Mouse (Mus musculus) liver, embryonic 13.5 days (tissue): Measurements from ENCODE around the gene Gzmm. TPM values are rescaled to one million over a fixed set of nuclear protein-coding genes. Genes with fewer than 3 reads are reported as not detected.

Source experiments
- ATAC-seq: fragments of 200-750 bp; cut with Nextera tagmentation; 2 replicates; pipeline ENCODE4 v1.8.0; 2017; ENCODE audit warnings: low read depth, mild to moderate bottlenecking, moderate number of reproducible peaks, moderate library complexity
- DNase-seq: peaks from one replicate; pipeline ENCODE4 v3.0.0; 2022
- H3K27ac ChIP-seq: fragments of 300-500 bp; sonication (generic); 2 replicates; pipeline ENCODE4 v1.5.1; 2015; ENCODE audit warnings: moderate library complexity, mild to moderate bottlenecking, inconsistent platforms
- H3K27me3 ChIP-seq: fragments of 300-500 bp; sonication (generic); 2 replicates; pipeline ENCODE4 v1.6.1; 2015; ENCODE audit warnings: mild to moderate bottlenecking, inconsistent platforms
- H3K36me3 ChIP-seq: fragments of 300-500 bp; sonication (generic); 2 replicates; pipeline ENCODE4 v1.6.1; 2015; ENCODE audit warnings: mild to moderate bottlenecking, inconsistent platforms
- H3K4me1 ChIP-seq: fragments of 300-500 bp; sonication (generic); replicated peaks from 2 replicates; pipeline ENCODE4 v1.6.1; 2015; ENCODE audit warnings: inconsistent platforms
- H3K4me2 ChIP-seq: fragments of 300-500 bp; sonication (generic); 2 replicates; pipeline ENCODE4 v1.6.1; 2015; ENCODE audit warnings: inconsistent platforms, mild to moderate bottlenecking, moderate library complexity
- H3K4me3 ChIP-seq: fragments of 300-500 bp; sonication (generic); replicated peaks from 2 replicates; pipeline ENCODE4 v1.5.1; 2015; ENCODE audit warnings: mild to moderate bottlenecking, inconsistent platforms
- H3K9ac ChIP-seq: fragments of 300-500 bp; sonication (generic); 2 replicates; pipeline ENCODE4 v1.6.1; 2015; ENCODE audit warnings: mild to moderate bottlenecking, inconsistent platforms
- H3K9me3 ChIP-seq: fragments of 300-500 bp; sonication (generic); replicated peaks from 2 replicates; pipeline ENCODE4 v1.6.1; 2016; ENCODE audit warnings: inconsistent platforms
- WGBS: fragments of 180-500 bp; shearing (Covaris S2); methylation state at CpG from one replicate; pipeline ENCODE4 v1.1.7; 2015; ENCODE audit not compliant: insufficient replicate concordance; 5-methylcytosine and 5-hydroxymethylcytosine counted together
- polyA plus RNA-seq: library from polyadenylated mRNA; unstranded; fragments of >200 nt; fragmentation: Nextera tagmentation; extraction: Ambion mirVana; gene quantifications from 2 replicates; pipeline ENCODE4 v1.2.1, GENCODE M21; 2015

The Gzmm gene
- polyA plus RNA-seq, 1 experiment from 2014 or later = 0.32 TPM

GRCm38 (mm10) chr10:79681591-79682245 lies 7.1 kb upstream of the Gzmm start, which contains the start of gene Cdc34:
Gene Cdc34, plus strand, starts transcription at chr10:79682195.
- peaks cover 42% of the 10 kb centered on the region for H3K4me1 ChIP-seq
- WGBS = under 1% methylated on average over 81 of the region's 84 CpGs
- no peaks in the 10 kb centered on the region for H3K9me3 ChIP-seq
- peak within 1 kb of the TSS; percentile 98 for H3K27ac ChIP-seq
- H3K9ac ChIP-seq = peak within 1 kb of the TSS; percentile 91
- peak within 1 kb of the TSS; percentile 91 for H3K4me3 ChIP-seq
- H3K36me3 ChIP-seq = peaks cover 31% of the 10 kb centered on the region
- DNase-seq (peak; percentile 99), ATAC-seq (peak; percentile 90)
- peak within 1 kb of the TSS; percentile 95 for H3K4me2 ChIP-seq
- H3K27me3 ChIP-seq = peaks cover 2% of the 10 kb centered on the region; the same call in 1 of the 2 replicates

DNA sequence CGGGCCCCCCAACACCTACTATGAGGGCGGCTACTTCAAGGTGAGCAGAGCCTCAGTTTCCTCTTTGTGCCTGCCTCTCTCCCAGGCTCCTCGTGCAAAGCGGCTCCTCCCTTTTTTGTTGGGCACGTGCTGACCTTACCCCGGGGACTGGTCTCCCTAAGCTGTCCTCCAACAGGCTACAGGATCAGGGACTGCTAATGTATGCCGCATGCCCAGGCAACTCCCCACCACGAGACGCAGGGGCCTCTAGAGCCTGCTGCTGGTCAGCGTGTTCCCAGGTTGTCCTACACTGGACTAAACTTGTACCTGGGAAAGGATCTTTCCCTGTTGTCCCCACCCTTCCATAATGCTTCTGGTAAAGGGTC lies 6.3 kb upstream of the Gzmm start:
- Histone ChIP-seq H3K36me3 (peaks cover 39% of the 10 kb centered on the region), H3K27ac (peak overlapping the region; percentile 98), H3K4me3 (peak overlapping the region; percentile 91), H3K9ac (peak overlapping the region; percentile 91), H3K4me2 (peak overlapping the region; percentile 95), H3K4me1 (peaks cover 42% of the 10 kb centered on the region), H3K9me3 (no peaks in the 10 kb centered on the region), H3K27me3 (peaks cover 2% of the 10 kb centered on the region; the same call in 1 of the 2 replicates)
- DNase-seq (peak; percentile 46), ATAC-seq (peak; percentile 1; the same call in 1 of the 2 replicates)
- 0% methylated on average over 10 of the region's 10 CpGs for WGBS

DNA sequence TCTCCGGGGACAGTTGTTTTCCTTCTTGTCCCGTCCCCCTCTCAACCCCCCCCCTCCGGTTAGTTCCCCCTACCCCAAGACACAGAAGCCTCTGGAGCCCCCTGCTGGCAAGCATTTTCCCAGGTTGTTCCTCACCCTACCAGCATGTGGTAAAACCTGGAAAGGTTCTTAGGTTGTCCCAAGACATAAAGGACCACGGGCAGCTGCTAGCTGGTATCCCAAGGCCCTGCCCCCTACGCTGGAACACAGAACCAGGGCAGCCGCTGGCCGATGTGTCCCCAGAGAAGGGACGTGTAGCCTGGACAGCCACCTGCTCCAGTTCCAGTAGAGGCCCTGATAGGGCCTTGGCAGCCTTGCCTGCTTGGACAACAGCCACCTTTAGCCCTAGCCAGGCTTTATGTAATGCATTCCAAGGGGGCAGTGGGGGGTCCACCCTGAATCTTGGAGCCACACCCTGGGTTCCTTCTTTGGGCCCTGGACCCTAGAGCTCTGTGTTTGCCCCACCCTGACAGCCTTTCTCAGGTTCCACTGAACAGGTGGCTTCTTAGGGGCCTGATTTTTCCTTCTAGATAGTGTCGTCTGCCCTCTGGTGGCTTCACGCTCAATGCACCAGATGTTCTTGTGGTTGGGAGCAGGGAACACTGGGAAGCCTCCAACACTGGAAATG lies 5.8 kb upstream of the Gzmm start:
- H3K4me1 ChIP-seq = peaks cover 42% of the 10 kb centered on the region
- H3K27ac ChIP-seq = peak overlapping the region; percentile 98
- H3K9ac ChIP-seq = peak overlapping the region; percentile 91
- no peaks in the 10 kb centered on the region for H3K9me3 ChIP-seq
- ATAC-seq (no peak), DNase-seq (peak; percentile 58)
- peak overlapping the region; percentile 91 for H3K4me3 ChIP-seq
- peak overlapping the region; percentile 95 for H3K4me2 ChIP-seq
- H3K36me3 ChIP-seq = peaks cover 44% of the 10 kb centered on the region
- peaks cover 2% of the 10 kb centered on the region; the same call in 1 of the 2 replicates for H3K27me3 ChIP-seq
- WGBS = 2% methylated on average over 10 of the region's 10 CpGs

DNA sequence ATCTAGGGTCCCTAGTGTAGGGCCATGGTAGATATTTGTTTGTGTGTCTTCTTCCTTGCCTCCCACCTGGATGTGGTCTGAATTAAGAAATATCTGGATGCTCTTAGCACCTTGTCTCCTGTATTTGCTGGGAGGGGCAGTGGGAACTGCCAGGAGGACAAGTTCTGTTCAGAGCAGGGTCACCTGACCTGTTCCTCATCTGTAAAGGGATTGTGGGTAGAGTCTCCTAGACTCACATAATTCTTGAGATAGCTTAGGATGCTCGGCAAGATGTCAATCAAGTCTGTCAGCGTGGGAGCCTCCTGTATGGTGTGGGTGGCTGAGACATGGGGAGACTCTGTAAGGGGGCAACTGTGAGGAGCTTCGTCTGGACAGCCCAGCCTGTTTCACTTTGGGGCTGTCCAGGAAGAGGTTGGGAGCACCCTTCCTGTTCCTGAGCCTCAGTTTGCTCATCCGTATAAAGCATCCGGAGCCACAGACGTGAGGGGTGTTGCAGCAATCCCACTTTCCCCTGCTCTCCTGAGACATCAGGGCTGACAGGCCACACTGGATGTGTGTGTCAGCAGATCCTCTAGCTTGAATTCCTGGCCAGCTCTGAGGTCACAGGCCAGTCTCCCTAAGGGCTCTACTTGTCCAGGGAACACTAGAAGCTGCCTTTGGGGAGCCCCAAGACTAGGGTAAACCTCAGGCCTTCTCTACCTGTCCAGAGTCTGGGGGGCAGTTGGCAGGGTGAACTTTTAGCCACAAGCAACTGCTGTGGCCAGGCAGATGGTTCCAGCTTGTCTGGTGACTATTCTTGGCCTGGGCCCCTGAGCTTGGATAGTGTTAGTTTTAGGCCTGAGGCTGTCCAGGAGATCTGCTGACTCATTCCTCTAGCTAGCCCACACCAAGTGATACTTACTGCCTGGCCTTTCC lies 4.8 kb upstream of the Gzmm start:
- Histone ChIP-seq H3K36me3 (peaks cover 53% of the 10 kb centered on the region), H3K9ac (peak overlapping the region; percentile 91), H3K9me3 (no peaks in the 10 kb centered on the region), H3K4me2 (peak overlapping the region; percentile 95), H3K27ac (peak overlapping the region; percentile 98), H3K4me3 (peak overlapping the region; percentile 91), H3K4me1 (peaks cover 42% of the 10 kb centered on the region), H3K27me3 (peaks cover 2% of the 10 kb centered on the region; the same call in 1 of the 2 replicates)
- 69% methylated on average over 6 of the region's 6 CpGs for WGBS
- ATAC-seq = no peak
- DNase-seq = peak; percentile 37

DNA sequence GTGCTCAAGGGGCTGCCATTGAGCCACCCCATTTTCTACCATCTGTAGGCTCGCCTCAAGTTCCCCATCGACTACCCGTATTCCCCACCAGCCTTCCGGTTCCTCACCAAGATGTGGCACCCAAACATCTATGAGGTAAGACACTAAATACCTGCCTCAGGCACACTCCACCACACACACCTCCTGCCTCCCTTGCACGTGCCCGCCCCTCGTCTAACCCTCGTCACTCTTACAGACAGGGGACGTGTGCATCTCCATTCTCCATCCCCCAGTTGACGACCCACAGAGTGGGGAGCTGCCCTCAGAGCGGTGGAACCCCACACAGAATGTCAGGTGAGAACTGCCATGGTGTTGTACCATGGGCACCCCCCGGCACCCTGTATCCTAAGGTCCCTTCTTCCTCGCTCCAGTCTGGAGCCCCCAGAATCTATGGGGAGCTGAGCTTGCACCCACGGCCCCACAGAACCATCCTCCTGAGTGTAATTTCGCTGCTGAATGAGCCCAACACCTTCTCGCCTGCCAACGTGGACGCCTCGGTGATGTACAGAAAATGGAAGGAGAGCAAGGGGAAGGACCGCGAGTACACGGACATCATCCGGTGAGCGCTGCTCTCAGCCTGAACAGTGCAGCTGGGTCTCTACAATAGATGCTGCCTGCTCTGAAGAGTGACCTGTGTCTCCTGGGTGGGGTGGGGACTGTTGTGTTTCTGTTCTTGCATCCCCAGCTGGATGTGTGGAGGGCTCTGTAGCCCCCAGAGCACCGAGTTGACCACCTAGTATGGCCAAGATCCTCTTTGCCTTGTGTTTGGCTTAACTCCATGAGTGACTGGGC lies 3.8 kb upstream of the Gzmm start:
- ATAC-seq = no peak
- peak overlapping the region; percentile 91; the same call in 1 of the 2 replicates for H3K4me3 ChIP-seq

DNA sequence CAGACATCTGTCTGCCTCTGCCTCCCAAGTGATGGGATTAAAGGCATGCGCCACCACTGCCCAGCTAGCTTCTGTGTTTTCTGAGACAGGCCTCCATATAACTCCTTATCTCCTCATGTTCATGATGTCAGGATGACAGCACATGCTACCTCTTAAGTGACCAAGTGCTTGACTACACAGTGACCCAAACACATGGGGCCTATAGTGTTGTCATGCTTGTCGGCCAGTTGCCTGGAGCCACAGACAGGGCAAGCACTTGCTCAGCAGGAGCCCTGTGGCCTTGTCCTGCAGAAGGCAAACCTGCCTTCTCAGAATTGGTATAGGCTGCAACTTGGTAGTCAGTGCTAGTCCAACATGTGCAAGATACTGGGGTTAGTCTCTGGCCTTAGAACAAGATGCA lies 2.6 kb upstream of the Gzmm start:
- H3K27ac ChIP-seq = no peak overlapping the region
- 84% methylated on average over 2 of the region's 2 CpGs for WGBS
- H3K9me3 ChIP-seq = no peaks in the 10 kb centered on the region
- H3K27me3 ChIP-seq = no peaks in the 10 kb centered on the region
- no peak overlapping the region for H3K4me2 ChIP-seq
- peaks cover 31% of the 10 kb centered on the region for H3K4me1 ChIP-seq
- H3K36me3 ChIP-seq = peaks cover 65% of the 10 kb centered on the region
- DNase-seq = no peak
- no peak overlapping the region for H3K9ac ChIP-seq
- H3K4me3 ChIP-seq = no peak overlapping the region
- ATAC-seq = no peak

More for the DNA sequence above, 3.8 kb upstream of the Gzmm start:
- Histone ChIP-seq H3K9me3 (no peaks in the 10 kb centered on the region), H3K4me1 (peaks cover 42% of the 10 kb centered on the region), H3K4me2 (peak overlapping the region; percentile 95), H3K27me3 (no peaks in the 10 kb centered on the region), H3K27ac (peak overlapping the region; percentile 98; the same call in 1 of the 2 replicates), H3K36me3 (peaks cover 64% of the 10 kb centered on the region), H3K9ac (peak overlapping the region; percentile 91)
- DNase-seq = no peak
- WGBS = 90% methylated on average over 25 of the region's 25 CpGs

GRCm38 (mm10) chr10:79686691-79687090 lies 2.1 kb upstream of the Gzmm start:
- H3K4me1 ChIP-seq = peaks cover 28% of the 10 kb centered on the region
- no peak overlapping the region for H3K9ac ChIP-seq
- no peak overlapping the region for H3K4me3 ChIP-seq
- no peak overlapping the region for H3K4me2 ChIP-seq
- H3K27ac ChIP-seq = no peak overlapping the region
- DNase-seq (no peak), ATAC-seq (no peak)
- H3K27me3 ChIP-seq = no peaks in the 10 kb centered on the region
- H3K9me3 ChIP-seq = no peaks in the 10 kb centered on the region
- peaks cover 65% of the 10 kb centered on the region for H3K36me3 ChIP-seq
- WGBS = 100% methylated on average over 1 of the region's 1 CpGs

DNA sequence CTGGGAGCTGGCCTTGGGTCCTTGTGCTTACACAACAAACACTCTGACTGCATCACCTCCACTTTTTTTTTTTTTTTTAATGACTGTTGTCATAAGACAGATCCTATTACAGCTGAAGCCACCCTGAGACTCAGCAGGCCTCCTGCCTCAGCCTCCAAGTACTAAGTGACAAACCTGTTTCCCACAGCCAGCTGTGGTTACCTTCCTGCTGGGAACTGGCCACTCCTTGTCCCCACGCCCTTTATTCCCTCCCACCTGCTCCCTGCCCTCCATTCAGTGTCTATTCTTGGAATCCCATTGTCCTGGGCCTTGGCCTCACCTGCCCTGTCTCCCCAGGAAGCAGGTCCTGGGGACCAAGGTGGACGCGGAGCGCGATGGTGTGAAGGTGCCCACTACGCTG lies 1.3 kb upstream of the Gzmm start:
- ATAC-seq = no peak
- Histone ChIP-seq H3K4me2 (no peak overlapping the region), H3K4me1 (peaks cover 28% of the 10 kb centered on the region), H3K9me3 (0 out of 2 replicates have a peak, but pooled peaks cover 4% of the 10 kb centered on the region), H3K27ac (no peak overlapping the region), H3K9ac (no peak overlapping the region), H3K36me3 (peaks cover 65% of the 10 kb centered on the region), H3K4me3 (no peak overlapping the region), H3K27me3 (no peaks in the 10 kb centered on the region)
- DNase-seq = no peak
- WGBS = 94% methylated on average over 6 of the region's 6 CpGs

GRCm38 (mm10) chr10:79689178-79689577 lies 358 bp downstream of the Gzmm start:
- H3K4me1 ChIP-seq = peaks cover 12% of the 10 kb centered on the region
- 83% methylated on average over 3 of the region's 3 CpGs for WGBS
- peaks cover 59% of the 10 kb centered on the region for H3K36me3 ChIP-seq
- no peak overlapping the region for H3K4me2 ChIP-seq
- DNase-seq (no peak), ATAC-seq (no peak)
- no peak overlapping the region for H3K27ac ChIP-seq
- H3K9me3 ChIP-seq = 0 out of 2 replicates have a peak, but pooled peaks cover 4% of the 10 kb centered on the region
- no peak overlapping the region for H3K4me3 ChIP-seq
- no peaks in the 10 kb centered on the region for H3K27me3 ChIP-seq
- no peak overlapping the region for H3K9ac ChIP-seq

DNA sequence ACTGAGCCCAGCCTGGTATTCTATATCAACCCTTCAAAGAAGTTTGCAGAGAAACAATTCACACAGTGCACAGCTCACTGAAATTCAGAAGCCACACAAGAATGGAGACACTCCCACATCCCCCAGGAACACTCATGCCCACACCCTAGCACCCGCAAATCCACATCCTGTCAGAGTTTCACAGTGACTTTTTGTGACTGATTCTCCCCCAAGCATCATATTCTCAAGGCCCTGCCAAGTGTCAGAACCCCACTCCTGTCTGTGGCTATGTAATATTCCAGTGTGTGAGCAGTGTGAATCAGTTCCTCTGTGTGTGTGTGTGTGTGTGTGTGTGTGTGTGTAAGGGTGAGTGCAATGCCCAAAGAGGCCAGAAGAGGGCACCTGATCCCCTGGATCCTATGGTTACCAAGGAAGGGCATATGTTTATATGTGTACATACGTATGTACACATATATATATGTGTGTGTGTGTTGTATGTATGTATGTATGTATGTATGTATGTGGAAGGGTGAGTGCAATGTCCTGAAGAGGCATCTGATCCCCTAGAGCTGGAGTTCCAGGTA lies 3.2 kb downstream of the Gzmm start:
- Histone ChIP-seq H3K4me3 (no peak overlapping the region), H3K4me1 (peaks cover 11% of the 10 kb centered on the region), H3K27ac (no peak overlapping the region), H3K4me2 (no peak overlapping the region), H3K36me3 (peaks cover 30% of the 10 kb centered on the region), H3K9me3 (0 out of 2 replicates have a peak, but pooled peaks cover 4% of the 10 kb centered on the region), H3K9ac (no peak overlapping the region), H3K27me3 (no peaks in the 10 kb centered on the region)
- 90% methylated on average over 2 of the region's 2 CpGs for WGBS
- ATAC-seq (no peak), DNase-seq (no peak)
